Mouse (Mus musculus): Measurements from ENCODE around the gene Olfr406. TPM values are rescaled to one million over a fixed set of nuclear protein-coding genes. Genes with fewer than 3 reads are reported as not detected.

Olfr406 gene
- total RNA-seq (2021), result not detected

DNA sequence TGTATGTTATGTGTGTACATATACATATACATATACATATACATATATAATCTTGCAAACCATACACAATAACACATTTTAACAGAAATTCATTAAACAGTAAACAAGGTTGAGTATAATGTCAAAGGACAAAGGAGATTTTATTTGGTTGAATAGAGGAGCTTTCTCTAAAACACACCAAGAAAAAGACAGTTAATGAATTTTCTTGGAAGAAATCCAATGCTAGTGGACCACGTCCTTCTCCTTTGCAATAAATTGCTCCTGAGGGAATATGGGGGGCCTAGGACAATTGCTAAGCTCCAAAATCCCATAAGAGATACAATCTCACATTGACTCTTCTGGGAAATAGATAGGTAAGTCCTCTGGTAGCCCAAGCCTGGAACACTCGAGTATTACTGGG, at the start of gene Olfr406:
TSS of gene Olfr406 (plus strand) at position 301 of the 400 bp plus-strand sequence.
- intact Hi-C loops (cut with DNase I), result no loop called here

DNA sequence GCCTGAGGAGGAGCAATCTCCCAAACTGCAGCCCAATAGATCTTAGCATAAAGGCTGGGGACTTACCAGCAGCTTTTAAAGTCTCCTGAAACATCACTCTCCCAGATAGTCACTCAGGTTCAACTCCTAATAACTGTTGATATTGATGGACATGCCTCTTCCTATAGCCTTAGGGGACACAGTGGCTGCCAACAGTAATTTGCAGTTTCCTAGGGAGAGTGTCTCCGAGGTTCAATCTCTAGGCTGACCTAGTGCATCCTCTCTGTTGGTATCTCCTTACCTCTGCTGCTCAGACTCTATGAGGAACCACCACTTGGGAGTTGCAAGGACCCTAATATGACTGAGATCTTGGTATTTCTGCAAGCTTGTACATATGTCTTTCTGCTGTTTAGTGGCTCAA, 48.3 kb upstream of the Olfr406 start, which contains the start of gene Olfr43:
TSS of gene Olfr43 (minus strand) at position 101 of the 400 bp plus-strand sequence.
- intact Hi-C loops (cut with DNase I), result no loop called here
- no peak for DNase-seq (ENCODE audit: low spot score in 2 of 2)

More for the DNA sequence above, at the start of gene Olfr406:
- DNase-seq (ENCODE audit: low spot score in 2 of 2), result no peak

DNA sequence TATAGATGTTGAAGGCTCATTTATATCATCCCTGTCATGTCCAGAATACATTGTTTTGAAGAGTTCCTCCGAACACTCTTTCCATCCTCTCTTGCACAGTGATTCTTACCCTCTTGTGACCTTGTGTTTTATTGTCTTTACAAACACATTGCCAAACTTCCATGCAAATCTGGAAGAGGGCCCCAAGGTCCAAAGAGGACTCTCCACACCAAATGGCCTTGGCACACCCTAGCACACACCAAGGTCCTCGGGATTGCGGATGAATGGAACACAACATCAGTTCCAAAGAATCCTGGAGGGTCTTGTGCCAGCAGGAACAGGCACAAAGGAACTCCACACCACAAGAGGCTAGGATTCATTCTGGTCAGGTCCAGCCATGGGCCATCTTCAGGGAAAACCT, 18.4 kb upstream of the Olfr406 start:
- DNase-seq (ENCODE audit: low spot score in 2 of 2), result no peak
- intact Hi-C loops (cut with DNase I), result no loop called here

DNA sequence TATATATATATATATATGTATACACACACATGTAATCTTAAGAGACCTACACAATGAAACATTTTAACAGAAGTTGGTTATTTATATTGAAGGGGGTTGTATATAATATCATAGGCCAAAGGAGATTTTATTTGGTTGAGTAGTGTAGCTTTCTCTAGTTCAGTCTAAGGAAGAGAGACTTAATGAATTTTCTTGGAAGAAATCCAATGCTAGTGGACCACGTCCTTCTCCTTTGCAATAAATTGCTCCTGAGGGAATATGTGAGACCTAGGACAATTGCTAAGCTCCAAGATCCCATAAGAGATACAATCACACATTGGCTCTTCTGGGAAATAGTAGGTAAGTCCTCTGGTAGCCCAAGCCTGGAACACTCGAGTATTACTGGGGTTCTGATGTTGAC, 23.8 kb downstream of the Olfr406 start, which contains the start of gene Olfr59:
TSS of gene Olfr59 (plus strand) at position 301 of the 400 bp plus-strand sequence.
- DNase-seq (ENCODE audit: low spot score in 2 of 2), result no peak
- intact Hi-C loops (cut with DNase I), result no loop called here

- intact Hi-C loops (cut with DNase I), result no loop called here
- no peak for DNase-seq (ENCODE audit: low spot score in 2 of 2)
Observed at GRCm38 (mm10) chr11:74287256-74287655, 27.6 kb downstream of the Olfr406 start.

Other genes with a start within 250 kb of the Olfr406 start
- gene Olfr139, start 203.3 kb upstream of the Olfr406 start, total RNA-seq (2021), result not detected
- not detected for gene Olfr399, start 203.2 kb upstream of the Olfr406 start, total RNA-seq (2021)
- not detected for gene Zfp616, start 189.9 kb upstream of the Olfr406 start, total RNA-seq (2021)
- not detected for gene Olfr401, start 146.1 kb upstream of the Olfr406 start, total RNA-seq (2021)
- gene Olfr402, start 106.3 kb upstream of the Olfr406 start, total RNA-seq (2021), result not detected
- not detected for gene Olfr403, start 73.6 kb upstream of the Olfr406 start, total RNA-seq (2021)
- not detected for gene Olfr43, start 48.4 kb upstream of the Olfr406 start, total RNA-seq (2021)
- gene Olfr59, start 23.9 kb downstream of the Olfr406 start, total RNA-seq (2021), result not detected
- gene Olfr410, start 78.2 kb downstream of the Olfr406 start, total RNA-seq (2021), result not detected
- gene Olfr411, start 92.8 kb downstream of the Olfr406 start, total RNA-seq (2021), result not detected
- gene Olfr412, start 102.3 kb downstream of the Olfr406 start, total RNA-seq (2021), result not detected

Measured in left cerebral cortex, postnatal 36 days (tissue).